Mouse (Mus musculus) T-helper 1 cell (primary cell): ENCODE measurements around the gene Msln.

Source experiments
- in situ Hi-C: fragments of 300-600 bp; cut with MboI, MseI; formaldehyde crosslinking; loops from one replicate; pipeline ENCODE4 v1.15.1; 2025; ENCODE audit warnings: high pct_unique_total_duplicates

The Msln gene

GRCm38 (mm10) chr17:25725264-25725663 is 28.9 kb downstream of the Msln start:
- in situ Hi-C loops, result no loop called here

GRCm38 (mm10) chr17:25723919-25724318 is 30.3 kb downstream of the Msln start:
- in situ Hi-C loops, result no loop called here

DNA sequence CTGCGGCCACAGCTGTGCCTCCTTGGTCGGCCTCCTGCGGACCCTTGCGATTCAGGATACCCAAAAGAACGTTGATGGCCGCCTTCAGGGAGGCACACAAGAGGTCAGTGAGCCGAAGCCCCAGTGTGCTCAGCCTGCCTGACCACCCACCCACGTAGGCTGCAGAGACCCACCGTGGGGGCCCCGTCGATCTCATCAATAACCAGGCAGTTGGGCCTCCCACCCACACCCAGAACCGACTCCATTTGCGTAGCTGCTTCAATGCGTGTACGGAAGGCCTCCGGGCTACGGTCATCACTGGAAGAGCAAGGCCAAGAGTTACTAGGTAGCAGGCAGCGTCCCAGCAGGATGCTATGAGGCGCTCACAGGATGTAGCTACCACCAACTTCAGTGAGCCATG is 30.7 kb downstream of the Msln start:
- in situ Hi-C loops, result no loop called here

DNA sequence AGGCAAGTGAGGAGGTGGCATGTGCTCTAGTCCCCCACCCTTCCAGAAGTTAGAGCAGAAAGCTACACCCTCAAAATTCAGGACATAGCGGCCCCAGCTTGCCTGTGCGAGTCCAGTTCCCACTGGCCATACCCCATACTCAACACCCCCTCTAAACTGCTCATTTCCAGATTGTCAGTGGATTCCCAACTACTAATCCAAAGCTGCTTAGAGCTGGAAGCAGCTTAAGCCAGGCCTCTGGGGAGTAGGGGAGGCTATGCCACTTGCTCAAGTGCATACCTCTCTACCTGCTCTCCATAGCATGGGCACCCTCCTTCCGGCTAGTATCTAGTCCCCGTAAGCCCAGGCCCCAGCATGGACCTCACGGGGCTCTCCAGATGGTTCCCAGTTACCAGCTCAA is 32.7 kb downstream of the Msln start:
- in situ Hi-C loops, result no loop called here

DNA sequence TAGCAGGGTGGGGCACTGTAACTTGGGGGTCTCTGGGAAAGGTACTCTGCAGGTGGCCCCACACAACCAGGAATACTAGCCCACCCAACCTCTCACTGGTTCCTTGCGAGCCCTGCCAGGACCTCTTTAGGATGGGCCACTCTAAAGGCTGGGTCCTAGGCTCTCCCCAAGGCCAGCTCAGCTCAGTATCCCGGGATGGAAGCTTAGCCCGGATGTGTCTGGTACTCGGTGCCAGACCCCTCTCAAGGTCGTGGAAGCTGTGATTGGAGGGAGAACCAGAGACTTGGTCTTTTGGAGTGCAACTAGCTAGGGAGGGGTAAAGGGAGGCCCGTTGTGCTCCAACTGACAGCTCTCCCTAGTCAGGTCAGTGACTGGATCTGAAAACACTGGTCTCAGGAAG is 36.5 kb downstream of the Msln start:
- in situ Hi-C loops, result no loop called here

GRCm38 (mm10) chr17:25716711-25717637 is 37.2 kb downstream of the Msln start, which contains the start of gene Gng13:
Gene Gng13, plus strand, starts transcription at chr17:25717171.
- in situ Hi-C loops, result no loop called here

DNA sequence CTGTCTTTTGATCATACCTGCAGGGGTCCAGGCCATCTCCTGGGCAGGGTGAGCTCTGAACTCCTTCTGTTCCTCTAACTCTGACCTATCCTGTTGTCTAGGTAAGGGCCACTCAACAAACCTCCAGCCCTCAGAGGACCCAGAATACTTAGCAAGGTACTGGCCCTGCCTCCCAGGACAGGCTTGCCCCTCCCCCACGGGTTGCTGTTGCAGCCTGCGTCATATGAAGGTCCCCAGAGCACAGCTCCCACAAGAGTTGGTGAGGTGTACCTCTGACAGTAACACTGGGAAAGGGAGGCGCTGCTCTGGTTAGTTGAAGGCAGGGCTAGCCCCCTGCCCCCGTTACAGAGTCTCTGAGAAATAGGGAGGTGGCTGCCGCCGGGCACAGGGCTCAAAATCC is 38.0 kb downstream of the Msln start:
- in situ Hi-C loops, result no loop called here

DNA sequence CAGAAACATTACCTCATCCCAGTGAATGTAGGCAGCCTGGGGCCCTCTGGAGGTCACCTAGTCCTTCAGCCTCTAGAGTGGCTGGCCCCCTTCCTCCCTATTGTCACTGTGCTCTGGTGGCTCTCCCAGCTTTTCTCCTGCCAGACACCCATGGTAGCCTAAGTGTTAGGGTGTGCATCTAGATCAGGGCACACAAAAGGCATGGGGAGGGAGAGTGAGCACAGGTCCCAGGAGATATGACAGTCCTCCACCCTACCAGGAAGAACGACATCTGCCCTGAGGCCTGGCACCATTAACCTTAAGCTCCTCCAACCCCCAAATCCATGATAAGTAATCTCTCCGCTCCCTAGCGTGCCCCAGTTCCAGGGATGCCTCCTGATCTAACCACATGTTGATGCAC is 38.6 kb downstream of the Msln start:
- in situ Hi-C loops, result no loop called here

DNA sequence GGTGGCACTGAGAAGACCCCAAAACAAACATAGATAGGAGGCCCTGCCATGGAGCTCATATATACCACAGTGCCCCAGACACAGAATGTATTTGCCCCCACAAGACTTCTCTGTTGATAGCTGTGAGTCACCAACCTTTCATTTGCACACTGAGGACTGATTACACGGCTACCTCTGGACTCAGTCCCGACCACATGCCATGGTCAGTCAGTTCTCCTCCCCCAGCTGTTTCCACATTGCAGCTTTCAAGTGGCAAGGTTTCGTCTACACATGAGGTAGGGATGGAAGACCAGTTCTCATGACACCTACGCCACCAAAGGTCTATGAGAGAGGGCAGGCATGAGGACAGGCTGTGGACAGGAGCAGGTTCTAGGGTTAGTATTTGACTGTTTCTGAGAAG is 43.0 kb downstream of the Msln start:
- in situ Hi-C loops, result no loop called here

DNA sequence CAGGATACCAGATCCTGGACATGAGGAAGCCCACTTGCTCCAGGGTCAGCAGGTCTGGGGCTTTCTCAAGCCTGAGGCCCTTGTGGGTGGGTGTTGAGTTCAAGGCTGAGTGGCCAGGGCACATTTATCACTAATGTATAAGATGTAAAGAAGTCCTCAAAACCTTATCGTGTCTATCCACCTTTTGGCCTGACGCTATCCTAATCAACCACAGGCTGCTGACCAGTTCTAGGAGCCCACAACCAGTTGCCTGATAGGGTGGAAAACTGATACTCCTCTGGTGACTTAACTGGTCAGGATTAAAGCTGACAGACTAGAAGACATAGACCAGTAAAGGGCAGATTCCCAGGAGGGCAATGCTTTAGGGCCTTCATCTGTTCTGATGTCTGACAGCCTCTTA is 44.2 kb downstream of the Msln start:
- in situ Hi-C loops, result loop anchor here (10.0 kb wide), 1 partner anchor 65 kb away; no protein-coding TSS in a partner anchor

GRCm38 (mm10) chr17:25700863-25701496 is 53.2 kb downstream of the Msln start:
- in situ Hi-C loops, result loop anchor here (10.0 kb wide), 1 partner anchor 56 kb away; no protein-coding TSS in a partner anchor
